Mouse (Mus musculus): ENCODE measurements around the gene H2al1b. TPM values are rescaled to one million over a fixed set of nuclear protein-coding genes. Genes with fewer than 3 reads are reported as not detected.

The H2al1b gene
- not detected in 2 replicates for polyA plus RNA-seq (2012; rRNA removed; ENCODE audit: low replicate concordance)

DNA sequence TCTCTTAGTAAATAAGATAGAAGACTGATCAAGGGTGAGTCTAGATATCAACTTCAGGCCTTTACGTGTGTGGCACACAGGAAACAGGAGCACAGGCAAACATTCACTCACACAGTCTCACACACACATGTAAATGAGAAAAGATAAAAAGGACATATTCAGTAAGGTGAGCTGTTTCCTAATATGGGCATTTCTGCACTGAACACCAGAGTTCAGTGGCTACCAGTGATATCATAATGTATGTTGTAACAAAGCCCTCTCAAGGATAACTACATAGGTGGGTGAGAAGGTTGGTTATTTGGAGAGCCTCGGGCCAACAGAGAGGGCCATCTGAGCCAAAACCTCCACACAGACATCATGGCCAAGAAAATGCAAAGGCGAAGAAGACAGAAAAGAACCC, at the start of gene H2al1b:
TSS of gene H2al1b (plus strand) at position 301 of the 400 bp plus-strand sequence.

DNA sequence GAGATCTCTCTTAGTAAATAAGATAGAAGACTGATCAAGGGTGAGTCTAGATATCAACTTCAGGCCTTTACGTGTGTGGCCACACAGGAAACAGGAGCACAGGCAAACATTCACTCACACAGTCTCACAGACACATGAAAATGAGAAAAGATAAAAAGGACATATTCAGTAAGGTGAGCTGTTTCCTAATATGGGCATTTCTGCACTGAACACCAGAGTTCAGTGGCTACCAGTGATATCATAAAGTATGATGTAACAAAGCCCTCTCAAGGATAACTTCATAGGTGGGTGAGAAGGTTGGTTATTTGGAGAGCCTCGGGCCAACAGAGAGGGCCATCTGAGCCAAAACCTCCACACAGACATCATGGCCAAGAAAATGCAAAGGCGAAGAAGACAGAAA, 3.3 kb upstream of the H2al1b start, which contains the start of gene H2al1a:
TSS of gene H2al1a (plus strand) at position 301 of the 400 bp plus-strand sequence.

DNA sequence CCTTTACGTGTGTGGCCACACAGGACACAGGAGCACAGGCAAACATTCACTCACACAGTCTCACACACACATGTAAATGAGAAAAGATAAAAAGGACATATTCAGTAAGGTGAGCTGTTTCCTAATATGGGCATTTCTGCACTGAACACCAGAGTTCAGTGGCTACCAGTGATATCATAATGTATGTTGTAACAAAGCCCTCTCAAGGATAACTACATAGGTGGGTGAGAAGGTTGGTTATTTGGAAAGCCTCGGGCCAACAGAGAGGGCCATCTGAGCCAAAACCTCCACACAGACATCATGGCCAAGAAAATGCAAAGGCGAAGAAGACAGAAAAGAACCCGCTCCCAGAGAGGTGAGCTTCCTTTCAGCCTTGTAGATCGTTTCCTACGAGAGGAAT, 3.1 kb downstream of the H2al1b start, which contains the start of gene H2al1c:
TSS of gene H2al1c (plus strand) at position 301 of the 400 bp plus-strand sequence.

DNA sequence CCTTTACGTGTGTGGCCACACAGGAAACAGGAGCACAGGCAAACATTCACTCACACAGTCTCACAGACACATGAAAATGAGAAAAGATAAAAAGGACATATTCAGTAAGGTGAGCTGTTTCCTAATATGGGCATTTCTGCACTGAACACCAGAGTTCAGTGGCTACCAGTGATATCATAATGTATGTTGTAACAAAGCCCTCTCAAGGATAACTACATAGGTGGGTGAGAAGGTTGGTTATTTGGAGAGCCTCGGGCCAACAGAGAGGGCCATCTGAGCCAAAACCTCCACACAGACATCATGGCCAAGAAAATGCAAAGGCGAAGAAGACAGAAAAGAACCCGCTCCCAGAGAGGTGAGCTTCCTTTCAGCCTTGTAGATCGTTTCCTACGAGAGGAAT, 6.3 kb downstream of the H2al1b start, which contains the start of gene H2al1d:
TSS of gene H2al1d (plus strand) at position 301 of the 400 bp plus-strand sequence.

DNA sequence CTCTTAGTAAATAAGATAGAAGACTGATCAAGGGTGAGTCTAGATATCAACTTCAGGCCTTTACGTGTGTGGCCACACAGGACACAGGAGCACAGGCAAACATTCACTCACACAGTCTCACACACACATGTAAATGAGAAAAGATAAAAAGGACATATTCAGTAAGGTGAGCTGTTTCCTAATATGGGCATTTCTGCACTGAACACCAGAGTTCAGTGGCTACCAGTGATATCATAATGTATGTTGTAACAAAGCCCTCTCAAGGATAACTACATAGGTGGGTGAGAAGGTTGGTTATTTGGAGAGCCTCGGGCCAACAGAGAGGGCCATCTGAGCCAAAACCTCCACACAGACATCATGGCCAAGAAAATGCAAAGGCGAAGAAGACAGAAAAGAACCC, 9.4 kb downstream of the H2al1b start, which contains the start of gene H2al1e:
TSS of gene H2al1e (plus strand) at position 301 of the 400 bp plus-strand sequence.

DNA sequence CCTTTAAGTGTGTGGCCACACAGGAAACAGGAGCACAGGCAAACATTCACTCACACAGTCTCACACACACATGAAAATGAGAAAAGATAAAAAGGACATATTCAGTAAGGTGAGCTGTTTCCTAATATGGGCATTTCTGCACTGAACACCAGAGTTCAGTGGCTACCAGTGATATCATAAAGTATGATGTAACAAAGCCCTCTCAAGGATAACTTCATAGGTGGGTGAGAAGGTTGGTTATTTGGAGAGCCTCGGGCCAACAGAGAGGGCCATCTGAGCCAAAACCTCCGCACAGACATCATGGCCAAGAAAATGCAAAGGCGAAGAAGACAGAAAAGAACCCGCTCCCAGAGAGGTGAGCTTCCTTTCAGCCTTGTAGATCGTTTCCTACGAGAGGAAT, 12.6 kb downstream of the H2al1b start, which contains the start of gene H2al1f:
TSS of gene H2al1f (plus strand) at position 301 of the 400 bp plus-strand sequence.

DNA sequence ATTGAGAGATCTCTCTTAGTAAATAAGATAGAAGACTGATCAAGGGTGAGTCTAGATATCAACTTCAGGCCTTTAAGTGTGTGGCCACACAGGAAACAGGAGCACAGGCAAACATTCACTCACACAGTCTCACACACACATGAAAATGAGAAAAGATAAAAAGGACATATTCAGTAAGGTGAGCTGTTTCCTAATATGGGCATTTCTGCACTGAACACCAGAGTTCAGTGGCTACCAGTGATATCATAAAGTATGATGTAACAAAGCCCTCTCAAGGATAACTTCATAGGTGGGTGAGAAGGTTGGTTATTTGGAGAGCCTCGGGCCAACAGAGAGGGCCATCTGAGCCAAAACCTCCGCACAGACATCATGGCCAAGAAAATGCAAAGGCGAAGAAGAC, 15.7 kb downstream of the H2al1b start, which contains the start of gene H2al1g:
TSS of gene H2al1g (plus strand) at position 301 of the 400 bp plus-strand sequence.

DNA sequence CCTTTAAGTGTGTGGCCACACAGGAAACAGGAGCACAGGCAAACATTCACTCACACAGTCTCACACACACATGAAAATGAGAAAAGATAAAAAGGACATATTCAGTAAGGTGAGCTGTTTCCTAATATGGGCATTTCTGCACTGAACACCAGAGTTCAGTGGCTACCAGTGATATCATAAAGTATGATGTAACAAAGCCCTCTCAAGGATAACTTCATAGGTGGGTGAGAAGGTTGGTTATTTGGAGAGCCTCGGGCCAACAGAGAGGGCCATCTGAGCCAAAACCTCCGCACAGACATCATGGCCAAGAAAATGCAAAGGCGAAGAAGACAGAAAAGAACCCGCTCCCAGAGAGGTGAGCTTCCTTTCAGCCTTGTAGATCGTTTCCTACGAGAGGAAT, 19.0 kb downstream of the H2al1b start, which contains the start of gene H2al1h:
TSS of gene H2al1h (plus strand) at position 301 of the 400 bp plus-strand sequence.

DNA sequence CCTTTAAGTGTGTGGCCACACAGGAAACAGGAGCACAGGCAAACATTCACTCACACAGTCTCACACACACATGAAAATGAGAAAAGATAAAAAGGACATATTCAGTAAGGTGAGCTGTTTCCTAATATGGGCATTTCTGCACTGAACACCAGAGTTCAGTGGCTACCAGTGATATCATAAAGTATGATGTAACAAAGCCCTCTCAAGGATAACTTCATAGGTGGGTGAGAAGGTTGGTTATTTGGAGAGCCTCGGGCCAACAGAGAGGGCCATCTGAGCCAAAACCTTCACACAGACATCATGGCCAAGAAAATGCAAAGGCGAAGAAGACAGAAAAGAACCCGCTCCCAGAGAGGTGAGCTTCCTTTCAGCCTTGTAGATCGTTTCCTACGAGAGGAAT, 22.1 kb downstream of the H2al1b start, which contains the start of gene H2al1i:
TSS of gene H2al1i (plus strand) at position 301 of the 400 bp plus-strand sequence.

DNA sequence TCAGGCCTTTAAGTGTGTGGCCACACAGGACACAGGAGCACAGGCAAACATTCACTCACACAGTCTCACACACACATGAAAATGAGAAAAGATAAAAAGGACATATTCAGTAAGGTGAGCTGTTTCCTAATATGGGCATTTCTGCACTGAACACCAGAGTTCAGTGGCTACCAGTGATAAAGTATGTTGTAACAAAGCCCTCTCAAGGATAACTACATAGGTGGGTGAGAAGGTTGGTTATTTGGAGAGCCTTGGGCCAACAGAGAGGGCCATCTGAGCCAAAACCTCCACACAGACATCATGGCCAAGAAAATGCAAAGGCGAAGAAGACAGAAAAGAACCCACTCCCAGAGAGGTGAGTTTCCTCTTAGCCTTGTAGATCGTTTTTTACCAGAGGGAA, 25.3 kb downstream of the H2al1b start, which contains the start of gene H2al1j:
TSS of gene H2al1j (plus strand) at position 301 of the 400 bp plus-strand sequence.

Other genes starting within 250 kb of the H2al1b start
- not detected in 2 replicates for gene H2al1a, start 3.2 kb upstream of the H2al1b start, polyA plus RNA-seq (2012; rRNA removed; ENCODE audit: low replicate concordance)
- not detected in 2 replicates for gene H2al1c, start 3.2 kb downstream of the H2al1b start, polyA plus RNA-seq (2012; rRNA removed; ENCODE audit: low replicate concordance)
- gene H2al1d, start 6.4 kb downstream of the H2al1b start, polyA plus RNA-seq (2012; rRNA removed; ENCODE audit: low replicate concordance): not detected in 2 replicates
- gene H2al1e, start 9.5 kb downstream of the H2al1b start, polyA plus RNA-seq (2012; rRNA removed; ENCODE audit: low replicate concordance): not detected in 2 replicates
- not detected in 2 replicates for gene H2al1f, start 12.7 kb downstream of the H2al1b start, polyA plus RNA-seq (2012; rRNA removed; ENCODE audit: low replicate concordance)
- not detected in 2 replicates for gene H2al1g, start 15.8 kb downstream of the H2al1b start, polyA plus RNA-seq (2012; rRNA removed; ENCODE audit: low replicate concordance)
- not detected in 2 replicates for gene H2al1h, start 19.1 kb downstream of the H2al1b start, polyA plus RNA-seq (2012; rRNA removed; ENCODE audit: low replicate concordance)
- gene H2al1i, start 22.2 kb downstream of the H2al1b start, polyA plus RNA-seq (2012; rRNA removed; ENCODE audit: low replicate concordance): not detected in 2 replicates
- not detected in 2 replicates for gene H2al1j, start 25.4 kb downstream of the H2al1b start, polyA plus RNA-seq (2012; rRNA removed; ENCODE audit: low replicate concordance)

All from duodenum, adult 2 months (tissue).